Mouse (Mus musculus) G1E (cell line): ENCODE measurements at regions not wholly inside any gene's neighbourhood (a gene's known extent, or its start where the extent isn't known, plus 50 kb on each side); places are given as distances from the start of the nearest gene placed in this dataset.

Experiments
- CTCF ChIP-seq: IDR thresholded peaks from 2 replicates; pipeline ENCODE4 v1.5.1; 2012; ENCODE audit warnings: low read depth, low read length, inconsistent platforms, mixed read lengths
- GATA1 ChIP-seq: IDR thresholded peaks from 2 replicates; pipeline ENCODE4 v1.6.1; 2012; ENCODE audit warnings: borderline replicate concordance, low read length, inconsistent platforms, mixed read lengths
- GATA2 ChIP-seq: IDR thresholded peaks from 2 replicates; pipeline ENCODE4 v1.6.1; 2012; ENCODE audit warnings: low read depth, low read length, inconsistent platforms, borderline replicate concordance
- POLR2AphosphoS5 ChIP-seq: IDR thresholded peaks from 2 replicates; pipeline ENCODE4 v1.6.1; 2012; ENCODE audit warnings: low read depth, low read length, inconsistent platforms; ENCODE audit not compliant: insufficient replicate concordance
- TAL1 ChIP-seq: conservative IDR thresholded peaks from 2 replicates; pipeline ENCODE4 v1.6.1; 2012; ENCODE audit warnings: low read depth, low read length, inconsistent platforms, mixed read lengths

- TF ChIP-seq GATA1, result no peak
- no peak for TF ChIP-seq CTCF
- no peak for TF ChIP-seq TAL1
- no peak for TF ChIP-seq POLR2AphosphoS5
- TF ChIP-seq GATA2, result no peak
Measured at GRCm38 (mm10) chr12:93335520-93335919, 1486.6 kb upstream of the Sel1l start.
